Mouse (Mus musculus) cerebellum, postnatal 36 days (tissue): ENCODE measurements at regions not wholly inside any gene's neighbourhood (a gene's known extent, or its start where the extent isn't known, plus 50 kb on each side); places are given as distances from the start of the nearest gene placed in this dataset.

Source experiments
- DNase-seq, 2 experiments: peaks; one replicate each; pipeline ENCODE4 v3.0.0; 2021 to 2022; ENCODE audit warnings: mixed read lengths in 2 of 2

- no peak for DNase-seq
These were observed 55.4 kb upstream of the Arglu1 start for GRCm38 (mm10) chr8:8745615-8746285.
